Mouse (Mus musculus): ENCODE measurements around the gene Siae. TPM values are rescaled to one million over a fixed set of nuclear protein-coding genes. Genes with fewer than 3 reads are reported as not detected.

The Siae gene
- total RNA-seq (2017): 6.4 and 10.5 TPM in 2 replicates

DNA sequence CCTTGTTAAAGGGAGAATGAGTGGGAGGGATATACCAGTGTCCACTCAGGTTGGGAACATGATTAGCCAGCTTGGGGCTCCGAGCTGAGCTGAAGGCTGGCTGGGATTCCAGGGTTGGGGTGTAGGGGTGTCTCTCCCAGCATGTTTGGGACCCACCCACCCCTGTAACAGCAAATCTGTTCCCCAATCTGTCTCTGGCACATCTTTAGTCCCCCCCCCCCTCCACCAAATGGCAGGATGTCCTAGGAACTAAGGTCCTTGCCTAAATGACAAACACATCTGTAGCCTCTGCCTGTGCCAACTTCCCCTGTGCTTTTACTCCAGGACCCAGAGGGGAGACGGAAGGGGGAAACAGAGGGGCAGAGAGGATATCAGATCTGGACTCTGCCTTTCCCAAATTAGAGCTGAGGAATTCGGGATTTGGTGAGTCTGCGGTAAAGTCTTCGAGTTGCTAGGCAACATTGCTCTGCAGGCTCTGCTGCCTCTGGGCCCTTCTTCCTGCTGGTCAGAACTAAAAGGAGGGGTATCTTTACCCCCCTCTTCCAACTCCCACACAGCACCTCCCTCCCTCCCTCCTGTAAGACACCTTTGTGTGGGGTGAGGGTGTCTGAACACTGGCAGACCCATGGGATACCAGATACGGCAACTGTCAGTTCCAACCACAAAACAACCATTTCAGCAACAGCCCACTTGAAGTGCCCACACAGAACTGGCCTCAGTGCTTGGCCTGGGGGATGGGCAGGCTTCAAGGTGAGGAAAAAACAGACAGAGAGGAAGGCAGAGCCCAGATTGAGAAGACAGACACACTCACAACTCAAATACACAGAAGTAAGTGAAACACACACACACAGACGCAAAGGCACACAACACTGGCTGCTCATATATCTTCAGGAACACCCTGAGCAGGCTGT is at the start of gene Siae:
Gene Siae, plus strand, starts transcription at position 861 of the 911 bp plus-strand sequence.
- ATAC-seq (ENCODE audit: extremely low read depth, insufficient number of reproducible peaks, low FRiP score, poor library complexity, severe bottlenecking): no peak

DNA sequence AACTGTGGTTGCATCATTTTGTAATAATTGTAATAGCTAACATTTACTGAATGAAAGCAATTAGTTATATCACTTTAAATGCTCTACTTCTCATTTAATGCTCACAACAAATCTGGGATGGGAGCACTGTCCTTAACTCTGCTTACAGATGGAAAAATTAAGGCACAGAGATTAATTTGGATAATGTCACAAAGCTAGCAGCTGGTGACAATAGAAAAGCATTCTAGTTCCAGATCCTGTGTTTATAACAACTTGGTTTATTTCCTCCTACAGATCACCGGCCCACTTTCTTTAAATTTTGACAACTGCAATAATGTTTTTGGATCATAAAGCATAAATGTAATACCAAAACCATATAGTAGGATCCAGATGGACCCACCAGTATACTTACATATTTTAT is 49.5 kb upstream of the Siae start:
- no peak for ATAC-seq (ENCODE audit: extremely low read depth, insufficient number of reproducible peaks, low FRiP score, poor library complexity, severe bottlenecking)

DNA sequence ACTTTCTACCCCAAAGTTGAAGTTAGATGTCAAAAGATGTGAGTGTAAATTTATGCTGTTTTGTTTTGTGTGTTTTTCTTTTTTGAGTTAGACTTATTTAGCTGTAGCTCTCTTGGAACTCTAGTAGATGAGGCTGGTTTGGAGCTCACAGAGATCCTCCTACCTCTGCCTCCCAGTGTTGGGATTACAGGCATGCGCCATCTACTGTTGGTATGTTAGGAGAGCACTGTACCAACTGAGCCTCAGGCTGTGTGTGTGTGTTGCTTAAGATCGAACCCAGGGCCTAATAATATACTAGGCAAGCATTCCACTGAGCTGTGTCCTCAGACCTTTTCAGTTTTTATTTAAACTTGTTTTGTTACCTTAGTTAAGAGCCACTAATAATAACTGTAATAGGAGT is 43.4 kb upstream of the Siae start:
- no peak for ATAC-seq (ENCODE audit: extremely low read depth, insufficient number of reproducible peaks, low FRiP score, poor library complexity, severe bottlenecking)

DNA sequence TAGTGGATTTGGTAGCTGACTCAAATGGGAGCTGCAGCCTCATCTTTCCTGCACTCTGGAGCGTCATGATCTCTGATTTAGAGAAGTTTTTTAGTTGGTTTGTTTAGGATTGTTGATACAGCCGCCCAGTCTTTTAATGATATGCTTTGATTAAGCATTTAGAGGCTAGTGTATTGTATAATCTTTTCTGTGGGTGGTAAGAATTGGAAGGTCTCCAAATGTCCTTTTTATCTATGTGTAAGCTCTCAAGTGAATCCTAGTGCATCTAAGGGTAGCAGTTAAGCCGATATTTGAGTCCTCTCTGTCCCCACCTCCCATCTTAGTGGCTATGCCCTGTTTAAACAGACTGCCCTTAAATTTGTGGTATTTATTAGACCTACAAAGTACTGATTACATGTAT is 41.0 kb upstream of the Siae start:
- no peak for ATAC-seq (ENCODE audit: extremely low read depth, insufficient number of reproducible peaks, low FRiP score, poor library complexity, severe bottlenecking)

DNA sequence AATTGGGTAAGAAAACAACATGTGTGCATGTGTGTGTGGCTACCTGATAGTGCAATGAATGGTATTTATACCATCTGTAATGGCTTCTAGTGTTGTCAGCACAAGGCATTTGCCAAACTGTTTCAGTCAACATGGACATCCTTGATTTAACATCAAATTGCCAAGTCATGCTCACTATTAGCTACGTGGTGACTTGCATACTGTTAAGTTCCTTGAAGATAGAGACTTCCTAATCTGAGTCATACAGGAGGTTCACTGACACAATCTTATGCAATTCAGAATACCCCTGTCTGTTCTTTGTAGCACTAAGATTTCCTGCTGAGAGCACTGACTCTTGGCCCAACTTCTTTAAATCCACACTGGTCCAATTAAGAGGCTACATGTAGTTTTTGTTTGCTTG is 38.0 kb upstream of the Siae start:
- ATAC-seq (ENCODE audit: extremely low read depth, insufficient number of reproducible peaks, low FRiP score, poor library complexity, severe bottlenecking): peak; percentile 87

DNA sequence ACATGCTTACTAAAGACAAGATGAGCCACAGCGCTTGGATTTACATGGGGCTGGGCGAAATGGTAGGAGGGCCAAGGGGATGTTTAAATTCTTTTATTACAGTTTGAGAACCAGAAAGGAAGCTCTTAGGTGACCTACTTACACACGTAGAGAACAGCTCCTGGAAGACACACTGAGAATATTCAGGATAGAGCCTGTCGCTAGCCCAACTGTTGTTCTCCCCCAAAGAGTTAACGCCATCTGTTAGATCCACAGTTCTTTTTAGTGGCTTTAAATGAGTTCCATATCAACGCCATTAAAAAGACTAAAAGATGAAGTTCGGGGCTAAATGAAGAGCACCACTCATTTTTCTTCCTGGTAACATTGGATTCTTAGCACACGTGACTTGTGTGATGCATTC is 36.5 kb upstream of the Siae start:
- ATAC-seq (ENCODE audit: extremely low read depth, insufficient number of reproducible peaks, low FRiP score, poor library complexity, severe bottlenecking): no peak

DNA sequence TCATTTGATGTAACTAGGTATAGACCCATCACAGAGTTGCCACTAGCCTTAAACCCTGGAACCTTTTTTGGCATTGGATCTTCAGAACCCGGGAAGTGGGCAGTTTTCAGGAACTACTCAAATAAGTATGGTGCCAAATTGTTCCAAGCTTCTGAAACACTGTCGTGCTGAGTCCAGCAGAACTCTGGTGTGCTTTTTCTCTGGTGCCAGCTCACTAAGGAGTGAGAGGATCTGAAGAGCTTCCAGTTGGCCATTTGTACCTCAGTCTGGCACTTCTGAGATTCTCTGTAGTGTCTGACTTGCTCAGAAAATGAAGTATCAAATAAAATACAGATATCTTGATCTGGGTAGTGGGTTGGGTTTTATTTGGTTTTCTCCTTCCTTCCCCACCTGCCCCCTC is 35.5 kb upstream of the Siae start:
- no peak for ATAC-seq (ENCODE audit: extremely low read depth, insufficient number of reproducible peaks, low FRiP score, poor library complexity, severe bottlenecking)

DNA sequence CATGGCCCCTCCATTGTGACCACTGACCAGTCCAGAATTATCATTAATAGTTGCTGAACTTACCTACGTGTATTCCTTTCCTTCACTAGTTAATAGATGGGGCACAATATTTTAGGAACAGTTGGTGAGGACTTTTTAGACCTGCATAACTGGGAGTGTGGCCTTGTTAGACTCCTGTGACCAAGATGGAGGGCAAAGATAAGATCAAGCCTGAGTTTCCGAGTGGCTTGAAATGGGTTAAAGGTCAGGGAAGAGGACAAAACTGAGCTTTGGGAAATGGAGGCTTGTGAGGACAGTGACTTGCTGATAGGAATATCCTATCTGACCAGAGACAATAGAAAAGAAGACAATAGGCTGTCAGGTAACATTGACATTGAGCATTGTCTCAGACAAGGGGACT is 30.0 kb upstream of the Siae start:
- no peak for ATAC-seq (ENCODE audit: extremely low read depth, insufficient number of reproducible peaks, low FRiP score, poor library complexity, severe bottlenecking)

DNA sequence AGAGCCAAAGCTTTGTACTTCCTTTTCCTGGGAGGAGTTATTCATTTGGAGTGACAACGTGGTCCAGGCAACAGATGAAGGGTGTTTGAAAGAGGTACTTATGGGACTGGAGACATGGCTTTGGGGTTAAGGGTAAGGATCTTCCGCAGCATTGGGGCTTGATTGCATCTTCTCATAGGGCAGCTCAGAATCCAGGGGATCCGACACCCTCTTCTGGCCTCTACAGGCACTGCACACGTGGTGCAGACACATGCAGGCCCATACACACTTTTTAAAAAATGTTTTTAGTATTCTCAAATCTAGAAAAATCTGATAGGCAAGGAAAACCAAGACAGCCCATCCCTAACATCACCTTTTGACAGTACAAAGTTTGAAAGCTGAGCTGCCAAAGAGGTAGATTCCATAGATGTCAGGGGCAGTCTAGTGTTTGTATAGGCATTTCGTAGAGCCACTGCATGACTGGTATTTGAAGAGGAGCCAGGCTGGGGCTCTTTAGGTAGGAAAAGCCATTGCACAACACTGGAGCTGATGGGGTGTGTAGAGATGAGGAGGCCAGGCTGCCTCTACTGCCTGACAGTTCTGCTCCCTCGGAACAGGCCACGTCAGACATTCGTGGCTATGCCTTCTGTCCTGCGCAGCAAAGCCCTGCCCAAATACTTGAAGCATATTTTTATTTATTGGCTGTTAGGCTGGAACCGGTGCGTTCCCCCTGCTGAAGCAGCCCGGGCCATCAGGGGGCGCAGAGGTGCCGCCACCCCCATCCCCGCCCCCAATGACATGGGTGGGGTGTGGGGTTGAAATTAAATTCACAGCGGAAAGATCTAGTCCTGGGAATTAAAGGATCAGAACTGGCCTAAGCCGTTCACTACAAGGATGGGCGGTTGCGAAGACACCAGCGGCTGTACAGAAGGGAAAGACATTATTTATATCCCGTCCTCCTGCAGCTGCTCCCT is 28.8 kb upstream of the Siae start:
- ATAC-seq (ENCODE audit: extremely low read depth, insufficient number of reproducible peaks, low FRiP score, poor library complexity, severe bottlenecking): no peak

DNA sequence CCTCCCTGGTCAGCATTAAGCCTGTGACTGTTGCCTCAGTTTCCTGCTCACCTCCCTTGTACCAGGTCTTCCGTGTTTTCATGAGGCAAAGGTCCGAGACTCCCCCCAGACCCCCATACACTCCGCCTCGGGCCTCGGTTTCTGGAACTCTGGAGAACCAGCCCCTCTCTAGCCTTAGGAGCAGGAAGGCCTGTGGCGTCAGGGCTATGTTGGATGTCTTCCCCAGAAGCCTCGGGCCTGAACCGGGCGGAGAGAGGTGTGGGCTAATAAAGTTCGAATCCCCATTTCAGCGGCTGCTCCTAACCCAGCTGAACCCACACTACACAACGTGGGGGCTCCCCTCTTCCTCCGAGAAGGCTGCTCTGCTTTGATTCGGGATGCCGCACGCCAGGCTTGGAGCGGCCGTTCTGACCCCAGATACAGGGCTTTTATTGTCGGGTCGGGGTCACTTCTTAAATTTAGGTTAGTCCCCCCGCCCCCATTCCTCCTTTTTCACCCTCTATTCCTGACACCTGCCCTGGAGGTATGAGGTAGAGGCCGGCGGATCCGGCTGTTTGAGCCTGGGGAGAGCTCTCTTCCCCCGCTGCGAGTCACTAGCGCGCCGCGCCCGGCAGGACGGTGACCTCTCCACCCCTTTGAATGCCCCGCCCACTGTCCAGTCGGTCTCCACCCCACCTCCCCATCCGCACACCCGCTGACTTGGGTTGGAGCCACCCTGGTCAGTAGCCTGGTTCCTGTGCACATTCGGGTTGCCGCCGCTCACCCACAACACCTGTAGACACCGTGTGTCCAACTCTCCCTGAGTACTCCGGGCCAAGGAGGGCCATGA is 27.9 kb upstream of the Siae start, which contains the start of gene Esam:
Gene Esam, plus strand, starts transcription at position 683 of the 829 bp plus-strand sequence.
- ATAC-seq (ENCODE audit: extremely low read depth, insufficient number of reproducible peaks, low FRiP score, poor library complexity, severe bottlenecking): no peak

DNA sequence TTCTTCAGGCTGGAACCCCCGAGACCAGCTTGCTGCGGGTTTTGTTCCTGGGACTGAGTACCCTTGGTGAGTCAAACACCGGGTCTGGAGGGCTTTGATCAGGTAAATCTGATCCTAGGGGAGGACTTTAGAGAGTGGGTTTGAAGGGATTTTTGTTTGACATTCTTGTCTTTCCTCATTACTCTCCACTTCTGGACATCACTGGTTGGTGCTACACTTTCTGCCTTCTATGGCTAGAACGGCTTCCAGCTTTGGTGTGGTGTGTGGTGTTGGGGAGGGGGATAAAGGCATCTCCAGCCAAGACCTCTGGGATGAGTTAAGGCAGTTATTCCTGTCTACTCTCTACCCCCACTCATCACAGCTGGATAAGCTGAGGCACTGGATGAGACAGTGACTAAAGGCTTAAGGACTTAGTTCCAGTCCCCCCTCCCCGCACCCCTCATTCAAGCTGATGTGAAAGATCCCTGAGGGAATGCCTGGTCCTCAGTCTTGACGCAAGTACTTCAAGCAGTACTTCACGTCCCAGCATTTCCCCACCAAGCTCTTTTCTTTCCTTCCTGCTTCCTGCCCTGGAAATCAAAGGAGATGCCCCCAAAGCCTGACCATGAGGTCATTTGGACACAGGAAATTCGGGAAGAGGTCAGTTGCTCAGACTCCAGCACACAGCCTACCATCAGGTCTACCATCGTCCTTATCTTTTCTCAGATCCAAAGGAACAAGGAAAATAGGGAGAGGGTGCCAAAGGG is 27.1 kb upstream of the Siae start:
- ATAC-seq (ENCODE audit: extremely low read depth, insufficient number of reproducible peaks, low FRiP score, poor library complexity, severe bottlenecking): no peak

DNA sequence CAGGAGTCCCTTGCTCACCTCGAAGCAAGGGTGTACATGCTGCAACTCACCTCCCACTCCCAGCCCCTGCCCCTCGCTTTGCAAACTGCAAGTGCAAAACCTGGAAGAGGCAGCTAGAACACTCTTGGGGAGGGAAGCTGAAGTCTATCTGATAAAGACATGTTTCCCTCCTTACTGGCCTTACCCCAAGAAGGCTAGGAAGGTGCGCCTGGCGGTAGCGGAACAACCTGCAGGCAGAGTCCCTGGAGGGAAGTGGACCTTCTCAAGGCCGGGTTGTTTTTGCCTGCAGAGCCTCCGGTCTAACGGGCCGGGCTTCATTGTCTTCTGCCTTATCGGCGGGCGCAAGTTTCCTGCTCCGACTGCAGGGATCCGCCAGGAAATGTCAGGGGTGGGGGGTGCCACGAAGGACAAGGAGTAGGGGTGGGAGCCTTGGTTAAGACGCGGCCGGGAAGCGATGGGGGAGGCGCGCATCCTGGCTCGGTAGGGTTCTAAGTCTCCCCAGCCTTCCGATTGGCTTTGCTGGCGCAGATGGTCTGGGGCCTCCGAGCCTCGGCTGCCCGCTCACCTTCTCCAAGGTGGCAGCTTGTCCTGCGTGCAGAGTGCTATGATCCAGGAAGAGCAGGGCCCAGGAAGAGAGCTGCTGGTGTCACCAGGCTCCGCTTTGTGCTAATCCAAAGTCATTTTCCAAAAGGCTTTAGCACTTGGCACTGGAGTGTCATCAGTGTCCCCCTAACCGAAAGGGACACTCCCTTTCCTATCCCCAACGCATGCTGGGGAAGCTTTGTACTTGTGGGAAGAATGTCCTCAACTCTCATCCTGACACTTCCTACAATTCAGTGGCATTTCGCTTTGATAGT is 25.2 kb upstream of the Siae start:
- peak; percentile 53; the same call in 1 of the 2 replicates for ATAC-seq (ENCODE audit: extremely low read depth, insufficient number of reproducible peaks, low FRiP score, poor library complexity, severe bottlenecking)

DNA sequence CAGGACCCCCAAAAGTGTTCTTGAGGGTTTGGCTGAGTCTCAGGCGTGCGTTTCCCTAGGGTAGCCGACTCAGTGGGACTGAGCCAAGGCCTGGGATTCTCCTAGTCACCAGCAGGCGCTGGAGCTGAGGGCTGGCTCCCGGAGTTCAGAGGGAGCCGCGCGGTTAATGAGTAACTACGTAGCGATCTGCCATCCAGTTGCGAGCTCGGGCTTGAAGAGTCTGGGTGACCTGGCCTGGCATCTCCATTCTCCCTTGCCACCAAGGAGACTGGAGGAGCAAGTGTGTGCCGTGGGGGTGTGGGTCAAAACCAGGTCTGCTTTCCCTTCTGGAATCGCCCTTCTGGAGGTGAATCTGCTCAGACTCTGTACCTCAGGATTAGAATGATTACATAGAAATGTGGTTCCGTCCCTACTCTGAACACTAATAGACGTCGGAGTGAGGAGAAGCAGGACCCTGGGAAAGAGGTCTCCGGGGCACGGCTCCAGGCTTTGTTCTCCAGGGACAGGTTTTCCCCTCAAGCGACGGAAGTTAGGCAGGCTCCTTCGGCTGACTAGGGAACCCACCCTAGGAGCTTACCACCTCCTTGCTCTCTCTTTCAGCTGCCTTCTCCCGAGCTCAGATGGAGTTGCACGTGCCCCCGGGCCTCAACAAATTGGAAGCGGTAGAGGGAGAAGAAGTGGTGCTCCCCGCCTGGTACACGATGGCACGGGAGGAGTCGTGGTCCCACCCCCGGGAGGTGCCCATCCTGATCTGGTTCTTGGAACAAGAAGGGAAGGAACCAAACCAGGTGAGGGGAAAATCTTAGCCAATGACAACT is 24.4 kb upstream of the Siae start:
- ATAC-seq (ENCODE audit: extremely low read depth, insufficient number of reproducible peaks, low FRiP score, poor library complexity, severe bottlenecking): no peak

DNA sequence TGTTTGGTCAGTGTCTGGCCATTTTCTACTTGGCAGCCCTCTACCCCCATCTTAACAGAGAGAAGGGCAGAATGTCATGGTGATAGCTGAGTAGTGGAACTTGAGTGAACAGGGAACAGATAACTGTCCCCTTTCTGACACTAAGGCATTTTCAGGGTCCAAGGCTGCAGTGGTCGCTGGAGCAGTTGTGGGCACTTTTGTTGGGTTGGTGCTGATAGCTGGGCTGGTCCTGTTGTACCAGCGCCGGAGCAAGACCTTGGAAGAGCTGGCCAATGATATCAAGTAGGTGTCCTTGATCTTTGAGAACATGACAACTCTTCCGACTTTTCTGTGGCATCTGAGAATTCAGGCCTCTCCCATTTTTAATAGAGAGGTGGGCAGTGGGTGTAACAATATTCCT is 18.6 kb upstream of the Siae start:
- ATAC-seq (ENCODE audit: extremely low read depth, insufficient number of reproducible peaks, low FRiP score, poor library complexity, severe bottlenecking): no peak

DNA sequence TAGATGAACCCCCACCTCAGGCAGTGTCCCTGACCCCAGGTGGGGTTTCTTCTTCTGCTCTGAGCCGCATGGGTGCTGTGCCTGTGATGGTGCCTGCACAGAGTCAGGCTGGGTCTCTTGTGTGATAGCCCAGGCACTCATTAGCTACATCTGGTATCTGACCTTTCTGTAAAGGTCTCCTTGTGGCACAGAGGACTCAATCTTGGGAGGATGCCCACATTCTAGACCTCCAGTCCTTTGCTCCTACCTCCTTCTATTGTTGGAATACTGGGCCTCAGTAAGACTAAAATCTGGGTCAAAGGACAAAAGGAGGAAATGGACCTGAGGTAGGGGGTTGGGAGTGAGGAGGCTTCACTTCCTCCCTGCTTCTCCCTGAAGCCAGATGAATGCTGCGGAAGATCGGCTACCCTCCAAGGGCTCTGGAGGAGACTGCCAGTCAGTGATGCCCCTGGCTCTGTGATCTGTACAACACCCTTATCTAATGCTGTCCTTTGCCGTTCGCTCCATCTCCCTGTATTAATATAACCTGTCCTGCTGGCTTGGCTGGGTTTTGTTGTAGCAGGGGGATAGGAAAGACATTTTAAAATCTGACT is 17.7 kb upstream of the Siae start:
- no peak for ATAC-seq (ENCODE audit: extremely low read depth, insufficient number of reproducible peaks, low FRiP score, poor library complexity, severe bottlenecking)

Data from neutrophil, adult 5-6 weeks (primary cell).